Mouse (Mus musculus): ENCODE data around the gene Zfhx3.

Gene Zfhx3

DNA sequence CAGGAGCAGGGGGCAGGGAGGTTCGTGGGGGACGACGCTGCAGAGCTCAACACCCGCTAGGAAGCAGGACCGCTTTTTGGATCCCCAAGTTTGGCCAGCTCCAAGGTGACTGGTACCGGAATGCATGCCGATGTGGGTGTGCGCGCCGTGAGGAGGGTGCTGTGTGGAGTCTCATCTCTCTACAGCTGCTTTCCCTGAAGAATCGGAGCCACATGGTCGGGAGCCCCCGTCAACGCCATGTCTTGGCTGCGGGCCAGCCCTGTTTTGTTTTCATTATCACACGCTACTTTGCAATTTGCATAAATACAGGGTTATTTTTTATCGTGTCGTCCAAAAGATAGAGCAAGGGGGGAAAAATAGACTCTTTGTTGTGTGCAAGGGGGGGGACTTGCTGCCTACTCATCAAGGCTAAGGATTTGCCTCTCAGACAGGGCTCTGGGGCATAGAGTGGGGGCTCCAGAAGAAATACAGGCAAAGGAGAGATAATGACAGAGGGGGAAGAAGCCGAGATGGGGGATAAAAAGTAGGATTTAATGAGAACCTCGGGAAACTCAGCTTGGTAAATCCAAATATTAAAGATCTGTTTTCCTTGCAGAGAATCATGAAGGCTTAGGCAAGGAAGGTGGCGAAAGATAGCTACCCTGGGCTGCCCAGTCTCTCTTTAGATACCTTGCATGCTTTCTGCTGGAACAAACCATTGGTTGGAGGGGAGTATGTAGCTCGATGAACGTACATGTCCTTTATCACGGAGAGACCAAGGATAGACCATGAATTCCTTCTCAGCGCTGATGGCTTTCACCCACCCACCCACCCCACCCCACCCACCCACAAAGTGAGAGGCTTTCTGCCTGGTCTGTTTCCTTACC lies 595.5 kb downstream of the Zfhx3 start:
- 31% methylated on average over 25 of the region's 25 CpGs for WGBS

DNA sequence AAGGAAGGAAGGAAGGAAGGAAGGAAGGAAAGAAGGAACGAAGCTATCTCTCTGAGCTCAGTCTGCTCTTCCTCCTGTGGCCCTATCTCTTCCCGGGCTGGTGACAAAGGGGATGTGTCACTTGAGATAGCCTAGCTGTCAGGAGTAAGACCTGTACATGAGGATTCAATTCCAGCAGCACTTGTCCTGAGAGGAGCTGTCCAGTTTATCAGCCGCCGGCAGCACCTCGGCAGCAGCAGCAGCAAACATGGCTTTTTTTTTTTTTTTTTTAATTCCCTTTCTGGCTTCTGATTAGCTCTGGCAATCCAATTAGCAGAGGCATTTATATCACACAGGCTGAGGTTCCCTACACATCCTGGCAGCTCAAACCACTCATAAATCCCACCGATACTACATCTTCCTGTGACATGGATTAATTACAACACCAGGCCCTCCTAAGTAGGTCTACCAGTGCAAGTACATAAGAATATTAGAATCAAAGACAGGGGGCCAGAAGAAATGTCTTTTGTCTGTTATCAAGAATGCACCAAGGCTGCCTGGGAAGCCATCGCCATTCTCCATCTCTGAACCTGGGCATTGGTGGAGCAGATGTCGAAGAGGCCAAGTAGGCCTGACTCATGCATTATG lies 596.6 kb downstream of the Zfhx3 start:
- WGBS = 79% methylated on average over 8 of the region's 8 CpGs

DNA sequence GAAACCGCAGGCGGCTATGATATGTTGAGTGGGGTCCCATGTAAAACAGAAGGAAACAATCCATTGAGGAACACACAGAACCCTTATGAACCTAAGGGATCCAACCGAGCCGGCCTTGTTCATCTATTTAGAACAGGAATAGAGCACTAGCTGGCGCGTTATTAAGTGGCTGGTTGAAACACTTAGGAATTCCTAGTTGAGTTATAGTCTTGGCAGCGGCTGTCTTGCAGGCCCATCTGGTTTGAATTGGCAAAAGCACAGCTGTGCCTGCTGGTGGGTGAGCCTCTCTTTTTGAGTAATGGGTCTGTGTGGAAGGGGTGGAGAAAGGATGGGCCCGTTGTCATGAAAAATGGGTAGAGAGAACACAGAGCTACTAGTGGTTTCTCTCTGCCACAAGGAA lies 610.1 kb downstream of the Zfhx3 start:
- WGBS = 65% methylated on average over 8 of the region's 8 CpGs

DNA sequence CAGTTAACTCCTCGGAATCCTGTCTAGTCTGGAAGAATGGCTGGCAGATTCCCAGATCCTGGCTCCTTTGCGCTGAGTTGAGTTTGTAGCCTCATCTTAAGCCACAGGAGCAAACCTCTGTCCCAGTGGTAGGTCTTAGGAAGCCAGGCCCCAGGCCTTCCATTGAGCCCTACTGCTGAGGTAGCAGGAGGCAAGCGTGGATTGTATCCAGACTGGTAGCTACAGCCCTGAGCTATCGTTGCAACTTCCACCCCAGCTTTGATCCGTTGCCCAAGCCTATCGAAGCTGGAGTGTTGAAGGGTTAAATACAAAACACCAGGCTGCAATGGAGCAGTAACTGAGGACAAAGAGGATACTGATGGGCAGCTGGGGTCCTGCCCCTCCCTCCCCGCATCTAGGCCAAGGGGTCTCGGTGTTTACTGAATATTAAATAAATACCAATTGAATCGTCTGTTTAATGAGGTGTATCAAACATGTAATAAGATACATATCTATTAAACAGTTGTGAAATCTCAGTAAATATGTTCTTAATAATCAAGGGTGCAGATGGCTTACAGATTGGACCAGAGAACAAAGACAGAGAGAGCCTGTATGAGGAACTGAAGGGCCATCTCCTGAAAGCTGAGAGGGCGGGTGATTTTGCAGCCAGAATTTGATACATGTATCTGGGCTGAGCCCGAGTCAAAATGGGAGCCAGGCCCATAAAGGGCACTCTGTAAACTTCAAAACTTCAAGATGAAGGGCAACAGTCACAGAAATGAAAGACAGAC lies 611.5 kb downstream of the Zfhx3 start:
- WGBS = 74% methylated on average over 11 of the region's 11 CpGs

DNA sequence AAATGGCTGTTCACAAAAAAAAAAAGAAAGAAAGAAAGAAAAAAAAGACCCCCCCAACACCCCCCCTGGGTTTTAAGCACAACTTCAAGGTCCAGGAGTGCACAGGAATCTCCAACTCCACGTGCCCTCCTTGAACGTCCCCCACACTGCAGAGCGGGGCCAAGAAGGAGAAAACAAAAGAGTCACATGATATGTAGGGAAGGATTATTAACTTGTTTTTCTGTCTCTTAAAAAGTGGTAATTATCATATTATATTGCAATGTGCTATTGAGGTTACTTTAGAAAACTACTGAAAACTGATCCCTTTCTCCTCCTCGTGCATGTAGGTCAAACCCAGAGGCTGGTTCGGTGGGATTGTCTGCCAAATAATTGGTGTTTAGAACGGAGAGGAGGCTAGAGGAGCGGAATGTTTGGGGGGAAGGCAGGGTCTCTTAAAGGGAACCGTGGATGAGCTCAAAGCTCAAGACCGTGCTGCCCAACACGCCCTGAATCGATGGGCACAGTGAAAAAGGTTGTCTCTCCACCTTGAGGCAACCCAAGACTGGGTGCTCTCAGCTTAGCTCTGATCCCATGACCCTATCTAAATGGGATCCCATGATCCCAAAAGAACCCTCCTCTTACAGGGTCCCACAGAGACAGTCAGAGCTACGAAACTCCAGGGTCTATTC lies 612.3 kb downstream of the Zfhx3 start:
- WGBS = 82% methylated on average over 12 of the region's 12 CpGs

DNA sequence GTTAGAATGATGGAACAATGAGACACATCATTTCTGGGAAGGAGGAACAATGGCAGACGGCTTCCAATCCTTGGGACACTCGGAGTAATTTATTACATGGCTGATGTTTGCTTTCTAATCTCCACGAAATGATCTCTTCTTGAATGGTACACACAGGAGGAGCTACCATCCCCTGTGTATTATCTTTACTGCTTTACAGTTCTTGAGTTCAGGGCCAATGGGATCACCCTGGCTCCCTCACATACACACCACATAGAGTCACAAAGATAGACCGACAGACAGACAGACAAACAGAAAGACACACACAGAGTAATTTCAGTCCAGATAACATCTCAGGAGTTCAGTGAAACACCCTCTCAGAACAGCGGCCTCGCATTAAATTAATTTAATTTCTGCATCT lies 621.0 kb downstream of the Zfhx3 start:
- whole genome bisulfite sequencing = 80% methylated on average over 6 of the region's 6 CpGs

DNA sequence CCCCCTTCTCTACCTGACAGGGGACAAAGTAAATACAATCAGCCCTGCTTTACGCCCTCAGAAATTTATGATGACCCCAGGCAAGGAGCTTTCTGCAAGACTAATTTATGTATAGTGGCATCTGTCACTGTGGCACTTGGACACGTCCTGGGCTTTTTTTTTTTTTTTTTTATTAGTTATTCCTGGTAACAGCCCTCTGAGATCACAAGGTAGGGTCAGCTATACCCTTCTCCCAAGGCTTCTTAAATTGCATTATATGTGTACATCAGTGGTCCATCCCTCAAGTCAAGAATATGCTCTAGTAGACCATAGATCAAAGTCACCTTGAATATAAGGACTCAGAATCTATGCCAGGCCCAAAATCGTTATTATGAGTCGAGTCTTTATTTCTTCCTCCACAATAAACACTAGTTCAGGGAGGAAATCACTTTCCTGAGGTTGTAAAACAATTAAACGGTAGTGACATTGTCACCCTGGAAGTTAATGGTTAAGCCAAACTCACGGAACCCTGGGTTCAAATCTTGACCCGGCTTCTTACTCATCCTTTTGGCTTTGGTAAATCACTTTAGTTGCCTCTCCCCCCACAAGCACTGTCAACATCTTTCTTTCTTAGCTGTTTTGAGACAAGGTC lies 621.6 kb downstream of the Zfhx3 start:
- 86% methylated on average over 7 of the region's 7 CpGs for WGBS

DNA sequence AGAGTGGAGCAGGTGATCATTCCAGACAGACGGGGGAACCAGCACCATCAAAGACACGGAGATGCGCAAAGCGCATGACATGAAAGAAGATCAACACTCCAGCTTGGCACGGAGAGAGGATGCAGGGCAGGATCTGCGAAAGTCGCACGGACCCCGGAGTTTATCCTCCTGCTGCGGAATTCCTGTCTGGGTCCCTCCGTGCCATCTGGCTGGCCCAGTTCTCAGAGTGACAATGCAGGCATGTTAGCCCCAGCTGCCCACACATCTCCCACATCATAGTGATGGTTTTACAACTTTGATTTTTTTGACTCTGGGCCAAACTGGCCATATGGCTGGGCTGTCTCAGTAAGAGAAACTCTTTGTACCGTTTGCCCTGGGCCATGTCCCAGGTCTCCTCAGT lies 623.6 kb downstream of the Zfhx3 start:
- WGBS = 57% methylated on average over 12 of the region's 12 CpGs

DNA sequence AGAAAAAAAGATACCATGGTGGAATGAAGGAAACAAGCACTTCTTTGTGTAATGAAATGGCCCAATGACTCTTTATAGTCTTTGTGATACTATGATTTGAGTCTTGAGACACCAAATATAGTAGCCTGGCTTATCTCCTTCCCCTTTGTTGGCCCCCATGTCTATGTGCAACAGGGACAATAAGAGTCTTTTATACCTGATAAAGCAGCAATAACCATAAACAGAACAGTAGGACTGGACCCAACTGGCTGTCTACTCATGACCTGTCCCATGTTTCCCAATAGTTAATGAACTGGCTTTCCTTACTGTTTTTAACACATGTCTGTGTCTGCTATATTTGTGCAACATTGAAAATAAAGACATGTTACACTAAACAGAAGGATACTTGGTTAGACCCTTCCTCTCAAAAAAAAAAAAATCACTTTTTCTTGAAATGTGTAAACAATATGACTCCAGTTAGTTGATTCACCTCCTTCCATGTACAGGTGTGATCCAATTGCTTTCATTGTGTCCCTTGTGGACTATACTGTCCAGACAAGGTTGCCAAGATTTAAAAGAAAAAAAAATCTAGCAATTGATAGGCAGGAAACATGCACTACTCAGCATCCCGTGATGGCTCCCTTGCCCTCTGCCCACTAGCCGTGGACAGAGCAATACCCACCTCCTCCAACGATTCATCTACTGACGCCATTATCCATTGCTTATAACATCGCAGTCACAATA lies 631.0 kb downstream of the Zfhx3 start:
- WGBS = 90% methylated on average over 5 of the region's 5 CpGs

DNA sequence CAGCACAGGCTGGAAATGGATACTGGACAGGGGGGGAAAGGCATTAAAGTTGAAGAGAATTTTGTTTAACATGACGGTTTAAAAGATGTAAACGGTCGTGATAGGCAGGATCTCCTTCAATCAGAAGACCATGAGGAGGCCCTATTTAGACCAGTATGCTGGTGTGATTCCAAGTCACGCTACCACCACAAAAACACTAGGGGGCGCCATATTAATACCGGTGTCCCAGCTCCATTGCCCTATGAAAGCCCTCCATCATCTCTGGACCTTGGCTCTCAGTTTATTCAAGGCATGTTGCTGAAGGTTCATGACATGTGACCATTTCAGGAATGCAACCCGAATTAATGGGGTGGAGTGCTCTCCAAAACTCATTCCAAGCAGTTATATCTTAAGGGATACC lies 631.7 kb downstream of the Zfhx3 start:
- 34% methylated on average over 7 of the region's 7 CpGs for WGBS

DNA sequence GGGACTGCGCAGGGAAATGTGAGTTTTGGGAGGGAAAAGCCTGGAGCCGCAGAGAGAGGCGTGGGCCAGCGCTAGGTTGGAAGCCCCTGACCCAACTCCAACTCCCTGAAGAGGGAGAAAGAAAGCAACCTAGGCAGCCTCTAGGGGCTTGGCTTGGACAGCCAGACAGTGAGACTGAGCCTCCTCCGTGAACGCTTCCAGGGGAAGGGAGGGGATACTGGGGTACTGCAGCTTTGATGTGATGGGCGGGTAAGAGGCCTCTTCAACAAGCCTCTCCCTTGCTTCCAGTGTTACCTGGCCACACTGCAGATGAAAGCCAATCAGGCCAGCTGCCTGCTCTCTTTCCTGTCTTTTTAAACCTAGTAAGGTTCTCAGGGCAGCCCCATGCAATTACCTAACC lies 635.1 kb downstream of the Zfhx3 start:
- 63% methylated on average over 7 of the region's 7 CpGs for WGBS

DNA sequence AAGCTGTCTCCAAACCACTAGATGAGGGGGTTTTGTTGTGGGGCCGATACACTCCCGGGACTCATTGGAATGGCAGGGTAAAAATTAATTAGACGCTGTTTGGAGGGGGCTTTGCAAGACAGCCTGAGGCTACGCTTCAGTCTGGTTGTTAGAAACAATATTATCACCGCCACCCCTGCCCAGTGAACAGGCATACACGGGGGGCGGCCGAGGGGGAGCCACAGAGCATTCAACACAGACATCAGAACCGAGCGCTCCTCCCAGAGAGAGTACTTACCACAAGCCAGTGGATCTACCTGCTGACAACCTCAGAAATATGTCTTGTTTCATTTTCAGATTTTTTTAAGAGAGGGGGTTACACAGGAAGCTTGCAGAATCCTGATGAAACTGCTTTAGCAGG lies 635.9 kb downstream of the Zfhx3 start:
- 79% methylated on average over 10 of the region's 10 CpGs for WGBS

DNA sequence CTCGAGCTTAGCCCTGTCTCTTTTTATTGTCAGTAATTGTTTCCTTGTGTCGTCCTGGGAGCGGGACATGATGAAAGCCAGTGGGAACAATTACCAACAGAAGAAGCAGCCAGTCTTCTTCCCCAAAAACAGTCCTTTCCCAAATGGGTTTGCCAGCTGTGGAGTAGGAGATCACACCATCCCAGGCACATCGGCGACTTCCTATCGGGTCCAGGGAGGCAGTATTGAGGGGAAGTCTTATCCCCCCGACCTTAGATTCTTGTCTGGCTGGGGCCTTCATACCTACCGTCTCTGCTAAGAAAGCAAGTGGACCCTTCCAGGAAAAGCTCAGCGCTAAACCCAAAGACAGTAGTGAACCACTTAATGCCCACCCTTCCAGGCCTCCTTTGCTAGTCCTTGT lies 637.4 kb downstream of the Zfhx3 start:
- 87% methylated on average over 9 of the region's 9 CpGs for WGBS

DNA sequence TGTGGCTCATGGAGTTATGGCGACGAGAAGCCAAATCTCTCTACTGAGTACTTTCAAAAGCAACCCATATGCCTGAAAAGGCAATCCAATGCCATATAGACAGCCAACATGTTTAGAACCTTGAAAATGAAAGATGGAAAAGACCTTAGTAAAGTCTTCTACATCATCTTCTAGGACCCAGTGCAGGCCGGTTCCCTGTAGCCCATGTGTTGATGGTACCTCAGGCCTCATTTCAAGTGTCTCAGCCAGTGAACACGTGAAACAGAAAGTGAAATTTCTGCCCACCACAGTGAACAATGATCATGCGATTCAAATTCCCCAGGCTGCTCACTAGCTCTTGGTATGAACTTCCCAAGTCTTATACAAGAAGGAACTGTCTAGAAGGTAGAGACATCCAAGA lies 637.9 kb downstream of the Zfhx3 start:
- WGBS = 93% methylated on average over 5 of the region's 5 CpGs

DNA sequence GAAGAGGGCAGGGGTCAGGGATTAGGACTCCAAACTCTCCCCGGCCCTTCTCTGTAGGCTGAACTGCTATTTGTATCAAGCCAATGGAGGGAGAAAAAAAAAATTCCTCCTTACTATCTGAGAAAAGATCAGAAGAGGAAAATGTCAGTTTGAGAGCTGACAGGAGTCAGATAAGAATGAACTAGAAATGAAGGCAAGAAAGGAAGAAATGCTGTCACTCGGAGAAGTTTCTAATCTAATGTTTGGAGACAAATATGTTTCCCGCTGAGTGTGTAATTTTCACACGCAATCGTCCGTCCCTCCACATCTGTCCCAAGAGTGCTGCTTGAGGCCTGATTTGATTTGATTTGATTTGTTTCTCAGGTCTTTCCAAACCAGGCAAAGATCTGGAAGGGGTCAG lies 639.1 kb downstream of the Zfhx3 start:
- WGBS = 90% methylated on average over 6 of the region's 6 CpGs

DNA sequence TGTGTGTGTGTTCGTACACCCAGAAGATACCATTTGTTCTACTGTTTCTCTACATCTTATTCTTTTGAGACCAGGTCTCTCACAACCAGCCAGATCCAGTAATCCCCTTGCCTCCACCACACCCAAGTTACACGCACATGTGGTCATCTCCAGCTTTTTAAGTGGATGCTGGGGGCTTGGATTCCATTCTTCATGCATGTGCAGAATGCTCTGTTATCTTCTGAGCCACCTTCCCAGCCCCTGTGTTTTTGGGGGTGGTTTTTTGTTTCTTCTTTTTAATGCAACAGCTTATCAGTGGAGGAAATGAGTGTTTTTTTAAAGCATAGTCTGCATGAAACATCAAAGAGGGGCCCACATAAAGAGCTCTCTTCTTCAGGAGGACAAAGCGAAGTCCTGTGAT lies 639.8 kb downstream of the Zfhx3 start:
- WGBS = 92% methylated on average over 3 of the region's 3 CpGs

DNA sequence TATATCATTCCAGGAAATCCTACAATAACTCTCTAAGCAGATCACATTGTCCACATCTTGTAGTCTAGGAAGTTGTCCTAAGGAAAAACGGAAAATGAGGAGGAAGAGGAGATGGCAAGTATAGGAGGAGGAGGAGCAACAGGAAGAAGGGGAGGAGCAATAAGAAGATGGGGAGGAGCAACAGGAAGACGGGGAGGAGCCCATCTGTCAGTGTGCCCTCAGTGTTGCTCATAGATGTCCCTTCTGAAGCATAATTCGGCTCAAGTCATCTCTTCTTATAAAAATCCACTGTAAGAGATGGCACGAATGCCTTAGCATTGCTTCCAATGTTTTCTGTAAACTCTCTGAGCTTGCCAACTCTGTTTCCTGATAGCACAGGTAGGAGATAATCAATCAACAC lies 640.8 kb downstream of the Zfhx3 start:
- WGBS = 64% methylated on average over 4 of the region's 4 CpGs

DNA sequence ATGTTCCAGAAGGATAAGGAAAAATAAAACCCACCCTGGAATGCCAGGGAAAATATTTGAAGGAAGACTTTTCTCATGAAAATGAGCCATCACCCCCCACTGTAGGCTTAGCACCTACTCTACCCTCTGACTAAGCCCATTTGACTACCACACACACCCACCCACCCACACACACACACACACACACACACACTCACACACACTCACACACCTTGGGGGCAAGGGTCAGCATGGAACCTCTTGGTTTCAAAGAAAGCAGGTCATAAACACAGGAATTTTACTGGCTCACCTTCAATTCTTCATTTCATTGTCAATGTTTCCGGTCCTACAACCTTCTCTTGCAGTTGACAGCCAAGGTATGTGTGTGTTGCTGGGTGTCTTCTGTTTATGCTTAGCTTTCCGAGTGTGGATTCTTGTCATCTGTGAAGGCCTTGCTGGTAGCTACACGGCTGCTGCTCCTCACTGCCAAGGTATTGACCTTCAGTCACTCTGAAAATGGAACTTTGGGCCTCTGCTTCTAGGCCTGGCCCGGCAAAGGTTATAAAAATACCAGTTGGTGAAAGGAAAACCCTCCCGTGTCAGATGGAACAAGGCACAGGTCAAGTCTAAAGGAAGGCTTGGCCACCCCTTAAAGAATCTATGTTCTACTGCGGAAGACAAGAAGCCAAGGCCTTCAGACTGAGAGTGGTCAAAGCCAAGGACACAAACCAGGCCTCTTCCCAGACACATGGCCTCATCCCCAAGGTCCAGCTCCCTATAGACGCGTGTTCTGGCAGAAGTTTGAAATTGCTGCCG lies 641.6 kb downstream of the Zfhx3 start:
- WGBS = 88% methylated on average over 9 of the region's 9 CpGs

DNA sequence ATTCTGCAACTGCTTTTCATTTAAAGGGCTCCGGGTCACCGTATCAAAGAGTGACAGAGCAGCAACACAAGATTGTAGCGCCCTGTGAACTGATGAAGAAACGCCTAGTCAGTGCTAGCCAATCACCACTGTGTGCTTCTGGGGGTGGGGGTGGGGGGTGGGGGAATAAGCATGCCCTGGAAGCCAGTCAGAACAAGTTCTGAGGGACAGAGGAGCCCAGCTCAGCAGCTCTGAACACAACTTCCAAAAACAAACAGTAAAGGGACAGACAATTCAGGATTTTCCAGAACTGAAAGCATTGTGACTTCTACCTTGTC lies 642.2 kb downstream of the Zfhx3 start:
- 83% methylated on average over 4 of the region's 4 CpGs for WGBS

DNA sequence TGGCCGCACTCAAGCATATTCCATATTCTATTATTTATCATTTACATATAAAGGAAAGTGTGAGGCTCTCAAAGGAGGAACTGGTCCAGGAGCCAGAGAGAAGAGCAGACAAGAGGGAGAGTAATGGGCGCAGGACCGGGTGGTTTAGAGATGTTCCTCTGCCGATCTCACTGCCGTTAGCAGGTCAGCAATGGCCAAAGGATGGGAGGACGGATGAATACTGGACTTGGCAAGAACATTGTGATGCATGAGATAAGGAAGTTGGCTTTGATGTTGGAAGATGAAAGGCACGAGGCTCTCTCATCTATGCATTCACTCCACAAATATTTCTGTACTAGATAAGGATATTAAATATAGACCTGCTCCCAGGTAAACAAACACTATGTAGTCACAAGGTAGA lies 648.6 kb downstream of the Zfhx3 start:
- whole genome bisulfite sequencing = 90% methylated on average over 7 of the region's 7 CpGs

Data from cerebral cortex, adult 2 months (tissue).